Mouse (Mus musculus): ENCODE measurements around the gene Arhgef5.

GRCm38 (mm10) chr6:43272597-43272996 lies 7.2 kb downstream of the Arhgef5 start:
- TF ChIP-seq CTCF (IDR thresholded peaks at IDR 0.05; ENCODE audit: low read depth) (no peak), EP300 (IDR thresholded peaks at IDR 0.05; ENCODE audit: low read depth) (no peak)

All from liver, embryonic 14.5 days (tissue).